Mouse (Mus musculus): ENCODE data around the gene Hist1h2bq. TPM values are rescaled to one million over a fixed set of nuclear protein-coding genes. Genes with fewer than 3 reads are reported as not detected.
"Not testable (repeated sequence)": the region's sequence is repeated elsewhere in the genome, so short reads cannot be mapped to it uniquely, and the experiment has no call there.

The Hist1h2bq gene
- total and polyA plus RNA-seq, 3 experiments, result 6.2 to 2,195 TPM; not detected in 1

GRCm38 (mm10) chr13:21828511-21828910, 18.5 kb upstream of the Hist1h2bq start:
- H3K27ac ChIP-seq (ENCODE audit: control insufficient read depth, low read depth, low read length), result no peak overlapping the region
- peaks cover 0 to 5% of the 10 kb centered on the region in 2 experiments; a peak in 2 of 4 replicates for H3K4me1 ChIP-seq (ENCODE audit: control insufficient read depth in 1 of 2, insufficient read depth in 2 of 2, low read length in 2 of 2)
- TF ChIP-seq POLR2AphosphoS2 (IDR thresholded peaks at IDR 0.05; ENCODE audit: low read length), result no peak
- no peak for TF ChIP-seq CHD1 (IDR thresholded peaks at IDR 0.05; ENCODE audit: low read depth, low read length)
- TF ChIP-seq JUND (IDR thresholded peaks at IDR 0.05; ENCODE audit: low read depth, low read length), result no peak
- no peak for TF ChIP-seq SIN3A (IDR thresholded peaks at IDR 0.05; ENCODE audit: low read length)
- TF ChIP-seq ELF1 (IDR thresholded peaks at IDR 0.05; ENCODE audit: low read depth, low read length), result no peak
- TF ChIP-seq USF1 (IDR thresholded peaks at IDR 0.05; ENCODE audit: low read depth, low read length), result no peak
- no peak for TF ChIP-seq MAX (IDR thresholded peaks at IDR 0.05; ENCODE audit: low read length)
- no peak for TF ChIP-seq MAZ (IDR thresholded peaks at IDR 0.05; ENCODE audit: low read depth, low read length)
- TF ChIP-seq RAD21 (IDR thresholded peaks at IDR 0.05; ENCODE audit: low read depth, low read length), result no peak
- TF ChIP-seq MYC (IDR thresholded peaks at IDR 0.05; ENCODE audit: low read depth, low read length), result no peak
- no peak for TF ChIP-seq CHD2 (IDR thresholded peaks at IDR 0.05; ENCODE audit: low read length)
- no peak for TF ChIP-seq GATA1 (IDR thresholded peaks at IDR 0.05; ENCODE audit: low read depth, low read length)
- TF ChIP-seq ZMIZ1 (IDR thresholded peaks at IDR 0.05; ENCODE audit: low read depth, low read length), result no peak
- TF ChIP-seq RCOR1 (IDR thresholded peaks at IDR 0.05; ENCODE audit: low read depth, low read length), result no peak
- H3K4me3 ChIP-seq (ENCODE audit: control insufficient read depth in 1 of 2, insufficient read depth in 1 of 2, low read depth in 2 of 2, low read length in 2 of 2), result no peak overlapping the region
- H3K9me3 ChIP-seq (replicated peaks; ENCODE audit: insufficient read depth, low read length), result no peaks in the 10 kb centered on the region
- H3K79me2 ChIP-seq (ENCODE audit: control insufficient read depth, insufficient read depth, low read length, poor library complexity), result no peaks in the 10 kb centered on the region
- peaks cover 0 to 2% of the 10 kb centered on the region in 2 experiments; a peak in 2 of 4 replicates for H3K36me3 ChIP-seq (ENCODE audit: control insufficient read depth in 1 of 2, insufficient read depth in 2 of 2, low read length in 2 of 2)
- no peaks in the 10 kb centered on the region for H3K27me3 ChIP-seq (ENCODE audit: control insufficient read depth in 1 of 2, insufficient read depth in 2 of 2, low read length in 2 of 2)
- H3K9ac ChIP-seq (ENCODE audit: control insufficient read depth, low read depth, low read length, poor library complexity, severe bottlenecking), result no peak overlapping the region
- DNase-seq (ENCODE audit: low read depth, low spot score), result peak; percentile 4

DNA sequence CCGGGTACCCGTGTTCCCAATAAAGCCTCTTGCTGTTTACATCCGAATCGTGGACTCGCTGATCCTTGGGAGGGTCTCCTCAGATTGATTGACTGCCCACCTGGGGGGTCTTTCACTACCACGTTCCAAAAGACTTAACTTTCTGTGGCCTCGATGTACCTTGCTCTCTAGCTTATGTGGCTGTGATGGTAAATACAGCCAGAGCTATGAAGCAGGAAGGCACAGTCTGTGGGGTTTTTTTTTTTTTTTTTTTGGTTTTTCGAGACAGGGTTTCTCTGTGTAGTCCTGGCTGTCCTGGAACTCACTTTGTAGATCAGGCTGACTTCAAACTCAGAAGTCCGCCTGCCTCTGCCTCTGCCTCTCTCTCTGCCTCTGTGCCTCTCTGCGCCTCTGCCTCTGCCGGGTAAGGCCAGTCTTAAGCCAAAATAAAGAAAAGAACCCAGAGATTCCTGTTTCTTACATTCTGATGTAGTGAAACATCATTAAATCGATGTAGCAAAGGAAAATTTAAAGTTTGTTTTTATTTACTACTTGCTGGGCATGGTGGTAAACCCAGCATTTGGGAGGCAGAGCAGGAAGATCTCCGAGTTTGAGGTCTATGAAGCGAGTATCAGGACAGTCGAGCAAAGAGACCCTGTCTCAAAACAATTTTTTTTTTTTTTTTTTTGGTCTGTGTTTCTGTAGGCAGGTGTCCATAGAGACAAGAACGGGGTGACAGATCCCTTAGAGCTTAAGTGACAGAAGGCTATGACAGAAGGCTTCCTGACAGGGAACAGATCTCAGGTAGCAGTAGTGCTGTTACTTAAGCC, 10.3 kb upstream of the Hist1h2bq start:
- not testable (repeated sequence) for H3K79me2 ChIP-seq (ENCODE audit: control insufficient read depth, insufficient read depth, low read length, poor library complexity); DNase-seq (ENCODE audit: low read depth, low spot score); H3K36me3 ChIP-seq (ENCODE audit: control insufficient read depth in 1 of 2, insufficient read depth in 2 of 2, low read length in 2 of 2); H3K27me3 ChIP-seq (ENCODE audit: control insufficient read depth in 1 of 2, insufficient read depth in 2 of 2, low read length in 2 of 2); H3K27ac ChIP-seq (ENCODE audit: control insufficient read depth, low read depth, low read length); H3K4me1 ChIP-seq (ENCODE audit: control insufficient read depth in 1 of 2, insufficient read depth in 2 of 2, low read length in 2 of 2); H3K9ac ChIP-seq (ENCODE audit: control insufficient read depth, low read depth, low read length, poor library complexity, severe bottlenecking); H3K4me3 ChIP-seq (ENCODE audit: control insufficient read depth in 1 of 2, insufficient read depth in 1 of 2, low read depth in 2 of 2, low read length in 2 of 2); H3K9me3 ChIP-seq (replicated peaks; ENCODE audit: insufficient read depth, low read length)

DNA sequence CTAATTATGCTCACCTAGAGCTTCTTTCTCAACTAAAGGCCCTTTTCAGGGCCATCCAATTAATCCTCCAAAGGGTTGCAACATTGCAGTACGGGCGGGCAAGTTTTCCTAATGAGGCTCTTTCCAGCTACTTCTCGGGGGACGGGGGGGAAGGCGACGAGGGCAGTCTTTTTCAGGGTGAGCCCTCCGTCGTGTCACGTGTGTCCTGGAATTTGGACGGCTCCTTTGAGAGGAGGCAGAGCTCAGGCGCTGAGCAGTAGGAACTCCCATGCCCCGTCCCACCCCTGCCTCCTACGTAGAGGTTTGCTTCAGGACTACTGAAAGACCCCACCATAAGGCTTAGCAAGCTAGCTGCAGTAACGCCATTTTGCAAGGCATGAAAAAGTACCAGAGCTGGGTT, 2.1 kb upstream of the Hist1h2bq start:
- H3K9me3 ChIP-seq (replicated peaks; ENCODE audit: insufficient read depth, low read length); DNase-seq (ENCODE audit: low read depth, low spot score); H3K4me3 ChIP-seq (ENCODE audit: control insufficient read depth in 1 of 2, insufficient read depth in 1 of 2, low read depth in 2 of 2, low read length in 2 of 2); H3K36me3 ChIP-seq (ENCODE audit: control insufficient read depth in 1 of 2, insufficient read depth in 2 of 2, low read length in 2 of 2); H3K79me2 ChIP-seq (ENCODE audit: control insufficient read depth, insufficient read depth, low read length, poor library complexity); H3K27me3 ChIP-seq (ENCODE audit: control insufficient read depth in 1 of 2, insufficient read depth in 2 of 2, low read length in 2 of 2); H3K4me1 ChIP-seq (ENCODE audit: control insufficient read depth in 1 of 2, insufficient read depth in 2 of 2, low read length in 2 of 2): not testable (repeated sequence)
- Histone ChIP-seq H3K27ac (ENCODE audit: control insufficient read depth, low read depth, low read length) (peak overlapping the region; percentile 69), H3K9ac (ENCODE audit: control insufficient read depth, low read depth, low read length, poor library complexity, severe bottlenecking) (0 out of 2 replicates have a peak overlapping the region, but pooled peaks have one; percentile 29)
- TF ChIP-seq POLR2A (IDR thresholded peaks at IDR 0.05; ENCODE audit: control insufficient read depth in 1 of 2, insufficient read depth in 1 of 2, low read depth in 1 of 2, low read length in 2 of 2, poor library complexity in 1 of 2) (peak; percentile 46 to 59; a peak in 2 of 4 replicates), ZMIZ1 (IDR thresholded peaks at IDR 0.05; ENCODE audit: low read depth, low read length) (peak; percentile 69; the same call in 1 of the 2 replicates), NELFE (IDR thresholded peaks at IDR 0.05; ENCODE audit: low read depth, low read length) (peak; percentile 39; the same call in 1 of the 2 replicates)

- not testable (repeated sequence) for H3K4me3 ChIP-seq (ENCODE audit: control insufficient read depth in 1 of 2, insufficient read depth in 1 of 2, low read depth in 2 of 2, low read length in 2 of 2); H3K27me3 ChIP-seq (ENCODE audit: control insufficient read depth in 1 of 2, insufficient read depth in 2 of 2, low read length in 2 of 2); H3K79me2 ChIP-seq (ENCODE audit: control insufficient read depth, insufficient read depth, low read length, poor library complexity); DNase-seq (ENCODE audit: low read depth, low spot score); H3K36me3 ChIP-seq (ENCODE audit: control insufficient read depth in 1 of 2, insufficient read depth in 2 of 2, low read length in 2 of 2); H3K4me1 ChIP-seq (ENCODE audit: control insufficient read depth in 1 of 2, insufficient read depth in 2 of 2, low read length in 2 of 2); H3K9me3 ChIP-seq (replicated peaks; ENCODE audit: insufficient read depth, low read length)
- Histone ChIP-seq H3K27ac (ENCODE audit: control insufficient read depth, low read depth, low read length) (peak within 1 kb of the TSS; percentile 69), H3K9ac (ENCODE audit: control insufficient read depth, low read depth, low read length, poor library complexity, severe bottlenecking) (0 out of 2 replicates have a peak within 1 kb of the TSS, but pooled peaks have one; percentile 29)
These were observed 1.5 kb upstream of the Hist1h2bq start, which contains the start of gene Hist1h4m for GRCm38 (mm10) chr13:21811539-21811938. TSS of gene Hist1h4m (plus strand) at chr13:21811746.

DNA sequence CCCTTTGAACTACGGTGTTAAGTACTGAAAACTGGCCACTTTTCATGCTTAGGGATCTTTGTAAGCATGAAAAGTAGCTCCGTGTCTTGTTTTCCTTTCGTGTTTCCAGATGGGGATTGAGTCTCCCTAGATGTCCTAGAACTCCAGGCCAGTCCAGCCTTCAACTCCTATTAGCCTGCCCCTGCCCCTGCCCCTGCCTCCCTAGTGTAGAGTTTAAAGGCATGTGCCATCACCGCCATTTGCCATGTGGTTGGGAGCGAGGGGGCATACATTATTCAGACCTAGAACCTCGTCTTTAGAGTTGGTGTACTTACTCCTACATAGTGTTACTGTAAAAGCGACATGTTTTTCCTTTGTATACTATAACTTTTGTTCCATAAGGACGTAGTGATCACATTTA, 1.1 kb upstream of the Hist1h2bq start:
- DNase-seq (ENCODE audit: low read depth, low spot score); H3K27me3 ChIP-seq (ENCODE audit: control insufficient read depth in 1 of 2, insufficient read depth in 2 of 2, low read length in 2 of 2); H3K27ac ChIP-seq (ENCODE audit: control insufficient read depth, low read depth, low read length); H3K4me3 ChIP-seq (ENCODE audit: control insufficient read depth in 1 of 2, insufficient read depth in 1 of 2, low read depth in 2 of 2, low read length in 2 of 2); H3K79me2 ChIP-seq (ENCODE audit: control insufficient read depth, insufficient read depth, low read length, poor library complexity); H3K4me1 ChIP-seq (ENCODE audit: control insufficient read depth in 1 of 2, insufficient read depth in 2 of 2, low read length in 2 of 2); H3K9me3 ChIP-seq (replicated peaks; ENCODE audit: insufficient read depth, low read length); H3K9ac ChIP-seq (ENCODE audit: control insufficient read depth, low read depth, low read length, poor library complexity, severe bottlenecking); H3K36me3 ChIP-seq (ENCODE audit: control insufficient read depth in 1 of 2, insufficient read depth in 2 of 2, low read length in 2 of 2): not testable (repeated sequence)

Measured in MEL (cell line).